In genomic region chr19:5392892-5393291, GRCm38 (mm10) we compare ENCODE assay signal across 9 mouse cellular contexts. TPM values are rescaled to one million over a fixed set of nuclear protein-coding genes. Genes with fewer than 3 reads are reported as not detected.
DNase-seq lines count a peak whose midpoint lies in the region; ATAC-seq and TF ChIP-seq lines count a peak whose summit lies in the region.
"Had no signal": no experiment of that assay in that cellular context is flagged by ENCODE, and none has a peak within 500 bp of the region (broad histone marks: within the 10 kb centered on the region; RNA-seq: fewer than 3 reads in every experiment).

No protein-coding gene starts in this region.

- no peak for TF ChIP-seq POLR2A in testis, adult 2 months (IDR thresholded peaks at IDR 0.05; ENCODE audit: control insufficient read depth, low read depth, low read length)

- peaks cover 10% of the 10 kb centered on the region for H3K4me1 ChIP-seq in testis, adult 2 months (ENCODE audit: control insufficient read depth, insufficient read depth, low read length)

- no peaks in the 10 kb centered on the region for H3K27me3 ChIP-seq in testis, adult 2 months (ENCODE audit: control insufficient read depth, insufficient read depth, low read length)

- DNase-seq in left cerebral cortex, postnatal 4 days, result peak; percentile 69
- no peak for DNase-seq in left cerebral cortex, adult 11 months (ENCODE audit: low spot score)
- DNase-seq in adrenal gland, postnatal 14 days, result peak; percentile 89
- peak; percentile 84 for DNase-seq in heart, postnatal 4 days
- DNase-seq in frontal cortex, adult 2 months (ENCODE audit: extremely low spot score in 1 of 2, low spot score in 1 of 2), result no peak
- no peak for DNase-seq in right cerebral cortex, postnatal 14 days

- ATAC-seq in erythroid progenitor cell, adult 5-6 weeks (replicated peaks; ENCODE audit: low FRiP score, poor library complexity, severe bottlenecking), result no peak

- no peak for TF ChIP-seq CTCF in testis, adult 2 months (IDR thresholded peaks at IDR 0.05; ENCODE audit: control insufficient read depth, insufficient read depth, insufficient replicate concordance, low read depth, low read length)

- no peaks in the 10 kb centered on the region; the same call in 1 of the 2 replicates for H3K36me3 ChIP-seq in testis, adult 2 months (ENCODE audit: control insufficient read depth, insufficient read depth, low read length)

- no peak overlapping the region for H3K4me3 ChIP-seq in testis, adult 2 months (ENCODE audit: control insufficient read depth, low read depth, low read length)

- intact Hi-C loops in left cerebral cortex, postnatal 4 days (cut with DNase I), result no loop called here

- H3K27ac ChIP-seq in testis, adult 2 months (ENCODE audit: control insufficient read depth, insufficient read depth, low read depth, low read length), result 0 out of 2 replicates have a peak overlapping the region, but pooled peaks have one; percentile 12

RNA-seq across cellular contexts. Expression of gene Sart1, which starts 4.4 kb away (rescaled TPM):
- 100 to 1,000 TPM in 1 of 2 experiments, 10 to 100 TPM in 1; 84.2 to 101 TPM for total RNA-seq in left cerebral cortex, postnatal 4 days (2021)
- 73.0 and 75.7 TPM in 2 replicates for total RNA-seq in adrenal gland, postnatal 14 days (2021)
- 10 to 100 TPM; 52.6 to 54.1 TPM for total RNA-seq in heart, postnatal 4 days (2021)
- 27.4 and 32.8 TPM in 2 replicates for polyA plus RNA-seq in testis, adult 2 months (2012; rRNA removed)
- polyA plus RNA-seq in frontal cortex, adult 2 months (2012; rRNA removed), result 70.5 and 85.4 TPM in 2 replicates
- 73.4 and 90.8 TPM in 2 replicates for total RNA-seq in erythroid progenitor cell, adult 5-6 weeks (2015; ENCODE audit: low replicate concordance)
- 62.2 and 94.3 TPM in 2 replicates for total RNA-seq in erythroid progenitor cell, adult 5-6 weeks (2017; ENCODE audit: low replicate concordance)

RNA-seq across cellular contexts. Expression of gene Tsga10ip, which starts 9.4 kb away (rescaled TPM):
- total RNA-seq in left cerebral cortex, postnatal 4 days (2021), result not detected
- not detected in 2 replicates for total RNA-seq in adrenal gland, postnatal 14 days (2021)
- total RNA-seq in heart, postnatal 4 days (2021), result under 1 TPM; 0.45 to 0.48 TPM
- 353 and 423 TPM in 2 replicates for polyA plus RNA-seq in testis, adult 2 months (2012; rRNA removed)
- not detected in 2 replicates for polyA plus RNA-seq in frontal cortex, adult 2 months (2012; rRNA removed)
- total RNA-seq in erythroid progenitor cell, adult 5-6 weeks (2015; ENCODE audit: low replicate concordance), result not detected in 2 replicates
- total RNA-seq in erythroid progenitor cell, adult 5-6 weeks (2017; ENCODE audit: low replicate concordance), result not detected in 2 replicates
- polyA plus RNA-seq: stomach, embryonic 14.5 days had no signal

RNA-seq across cellular contexts. Expression of gene Banf1, which starts 25.9 kb away (rescaled TPM):
- total RNA-seq in left cerebral cortex, postnatal 4 days (2021), result 100 to 1,000 TPM; 176 to 194 TPM
- total RNA-seq in adrenal gland, postnatal 14 days (2021), result 144 and 153 TPM in 2 replicates
- total RNA-seq in heart, postnatal 4 days (2021), result 100 to 1,000 TPM; 234 to 244 TPM
- 105 and 120 TPM in 2 replicates for polyA plus RNA-seq in testis, adult 2 months (2012; rRNA removed)
- polyA plus RNA-seq in frontal cortex, adult 2 months (2012; rRNA removed), result 95.2 and 99.8 TPM in 2 replicates
- total RNA-seq in erythroid progenitor cell, adult 5-6 weeks (2015; ENCODE audit: low replicate concordance), result 150 and 163 TPM in 2 replicates
- total RNA-seq in erythroid progenitor cell, adult 5-6 weeks (2017; ENCODE audit: low replicate concordance), result 29.1 and 34.9 TPM in 2 replicates

RNA-seq across cellular contexts. Expression of gene Eif1ad, which starts 26.4 kb away (rescaled TPM):
- total RNA-seq in left cerebral cortex, postnatal 4 days (2021), result 10 to 100 TPM; 23.0 to 25.8 TPM
- 29.0 and 29.9 TPM in 2 replicates for total RNA-seq in adrenal gland, postnatal 14 days (2021)
- total RNA-seq in heart, postnatal 4 days (2021), result 10 to 100 TPM; 35.0 to 37.3 TPM
- polyA plus RNA-seq in testis, adult 2 months (2012; rRNA removed), result 24.5 and 26.9 TPM in 2 replicates
- 25.4 and 27.0 TPM in 2 replicates for polyA plus RNA-seq in frontal cortex, adult 2 months (2012; rRNA removed)
- total RNA-seq in erythroid progenitor cell, adult 5-6 weeks (2015; ENCODE audit: low replicate concordance), result 26.0 and 27.0 TPM in 2 replicates
- 33.9 and 45.0 TPM in 2 replicates for total RNA-seq in erythroid progenitor cell, adult 5-6 weeks (2017; ENCODE audit: low replicate concordance)

RNA-seq across cellular contexts. Expression of gene Drap1, which starts 31.9 kb away (rescaled TPM):
- 100 to 1,000 TPM; 256 to 263 TPM for total RNA-seq in left cerebral cortex, postnatal 4 days (2021)
- 210 and 236 TPM in 2 replicates for total RNA-seq in adrenal gland, postnatal 14 days (2021)
- total RNA-seq in heart, postnatal 4 days (2021), result 100 to 1,000 TPM; 231 to 246 TPM
- 290 and 345 TPM in 2 replicates for polyA plus RNA-seq in testis, adult 2 months (2012; rRNA removed)
- 305 and 342 TPM in 2 replicates for polyA plus RNA-seq in frontal cortex, adult 2 months (2012; rRNA removed)
- total RNA-seq in erythroid progenitor cell, adult 5-6 weeks (2015; ENCODE audit: low replicate concordance), result 22.3 and 31.0 TPM in 2 replicates
- total RNA-seq in erythroid progenitor cell, adult 5-6 weeks (2017; ENCODE audit: low replicate concordance), result 8.3 and 25.4 TPM in 2 replicates

Comparison
In these comparisons a context has a peak if more than half of its experiments do, and no peak if none do; other contexts are left out.
1. DNase-seq: peak in left cerebral cortex, postnatal 4 days (single experiment), adrenal gland, postnatal 14 days (single experiment) and heart, postnatal 4 days (single experiment); none in left cerebral cortex, adult 11 months (single experiment), frontal cortex, adult 2 months (0 of 2) and right cerebral cortex, postnatal 14 days (single experiment).